Mouse (Mus musculus) embryo, embryonic 9.5 days (tissue): ENCODE results near the gene Nol3.
"Not testable (repeated sequence)": the region's sequence is repeated elsewhere in the genome, so short reads cannot be mapped to it uniquely, and the experiment has no call there.

Source experiments
- DNase-seq: peaks from one replicate; pipeline ENCODE4 v3.0.0-alpha.2; 2017; ENCODE audit errors: extremely low spot score

Nol3 gene

GRCm38 (mm10) chr8:105289805-105290460 is 14.0 kb downstream of the Nol3 start, which contains the start of gene 4931428F04Rik:
TSS of gene 4931428F04Rik (minus strand) at chr8:105289864.
- peak; percentile 62 for DNase-seq

GRCm38 (mm10) chr8:105290554-105291314 is 14.8 kb downstream of the Nol3 start:
- peak; percentile 85 for DNase-seq

GRCm38 (mm10) chr8:105291364-105291763 is 15.4 kb downstream of the Nol3 start:
- DNase-seq = not testable (repeated sequence)

GRCm38 (mm10) chr8:105291802-105292201 is 15.9 kb downstream of the Nol3 start:
- DNase-seq = not testable (repeated sequence)

GRCm38 (mm10) chr8:105292471-105292870 is 16.5 kb downstream of the Nol3 start:
- DNase-seq = no peak

GRCm38 (mm10) chr8:105293405-105293804 is 17.5 kb downstream of the Nol3 start:
- no peak for DNase-seq

GRCm38 (mm10) chr8:105294776-105295175 is 18.8 kb downstream of the Nol3 start:
- no peak for DNase-seq

GRCm38 (mm10) chr8:105295256-105295655 is 19.3 kb downstream of the Nol3 start:
- DNase-seq = no peak

GRCm38 (mm10) chr8:105295895-105296573 is 20.1 kb downstream of the Nol3 start, which contains the start of gene Exoc3l:
TSS of gene Exoc3l (minus strand) at chr8:105296101.
- DNase-seq = no peak

- DNase-seq = peak; percentile 88
These were observed 21.7 kb downstream of the Nol3 start, which contains the start of gene E2f4 for GRCm38 (mm10) chr8:105297511-105298192. TSS of gene E2f4 (plus strand) at chr8:105297663.

GRCm38 (mm10) chr8:105298351-105299252 is 22.7 kb downstream of the Nol3 start:
- no peak for DNase-seq

GRCm38 (mm10) chr8:105299962-105300361 is 24.0 kb downstream of the Nol3 start:
- DNase-seq = no peak

GRCm38 (mm10) chr8:105303396-105303795 is 27.5 kb downstream of the Nol3 start:
- no peak for DNase-seq

- DNase-seq = no peak
These were observed 27.9 kb downstream of the Nol3 start for GRCm38 (mm10) chr8:105303874-105304273.

GRCm38 (mm10) chr8:105304325-105305210 is 28.6 kb downstream of the Nol3 start:
- no peak for DNase-seq

- DNase-seq = peak; percentile 69
These were observed 29.5 kb downstream of the Nol3 start, which contains the start of gene Elmo3 for GRCm38 (mm10) chr8:105305211-105306145. TSS of gene Elmo3 (plus strand) at chr8:105305601.

GRCm38 (mm10) chr8:105306146-105306691 is 30.3 kb downstream of the Nol3 start:
- no peak for DNase-seq

GRCm38 (mm10) chr8:105307670-105308069 is 31.7 kb downstream of the Nol3 start:
- no peak for DNase-seq
